Mouse (Mus musculus) adrenal gland, postnatal 10 days (tissue): ENCODE measurements around the gene Ankmy2. TPM values are rescaled to one million over a fixed set of nuclear protein-coding genes. Genes with fewer than 3 reads are reported as not detected.

Experiments
- total RNA-seq, 2 experiments: library from RNA; stranded (reverse); gene quantifications; 2 replicates each; pipeline ENCODE4 v1.2.3; 2021

Ankmy2 gene
- total RNA-seq, 2 experiments from 2014 or later: 28.6 to 34.7 TPM

Other genes with a start within 250 kb of the Ankmy2 start
- not detected for gene Agr3, start 231.5 kb upstream of the Ankmy2 start, total RNA-seq
- gene Agr2, start 164.2 kb upstream of the Ankmy2 start, total RNA-seq: not detected
- 10 to 100 TPM; 35.7 to 47.8 TPM for gene Tspan13, start 114.6 kb upstream of the Ankmy2 start, total RNA-seq
- 10 to 100 TPM; 40.2 to 67.5 TPM for gene Bzw2, start 966 bp downstream of the Ankmy2 start, total RNA-seq
- not detected for gene Lrrc72, start 96.3 kb downstream of the Ankmy2 start, total RNA-seq
- 1 to 10 TPM; 2.1 to 5.1 TPM for gene Sostdc1, start 157.0 kb downstream of the Ankmy2 start, total RNA-seq
- gene Ispd, start 224.3 kb downstream of the Ankmy2 start, total RNA-seq: 1 to 10 TPM; 7.4 to 8.6 TPM
- 1 to 10 TPM; 1.1 to 1.3 TPM for gene D630036H23Rik, start 225.1 kb downstream of the Ankmy2 start, total RNA-seq